Mouse (Mus musculus): ENCODE data around the gene Aldh3b2. TPM values are rescaled to one million over a fixed set of nuclear protein-coding genes. Genes with fewer than 3 reads are reported as not detected.
"Not testable (repeated sequence)": the region's sequence is repeated elsewhere in the genome, so short reads cannot be mapped to it uniquely, and the experiment has no call there.

The Aldh3b2 gene
- total and polyA plus RNA-seq, 2 experiments: 0.48 TPM; not detected in 1

DNA sequence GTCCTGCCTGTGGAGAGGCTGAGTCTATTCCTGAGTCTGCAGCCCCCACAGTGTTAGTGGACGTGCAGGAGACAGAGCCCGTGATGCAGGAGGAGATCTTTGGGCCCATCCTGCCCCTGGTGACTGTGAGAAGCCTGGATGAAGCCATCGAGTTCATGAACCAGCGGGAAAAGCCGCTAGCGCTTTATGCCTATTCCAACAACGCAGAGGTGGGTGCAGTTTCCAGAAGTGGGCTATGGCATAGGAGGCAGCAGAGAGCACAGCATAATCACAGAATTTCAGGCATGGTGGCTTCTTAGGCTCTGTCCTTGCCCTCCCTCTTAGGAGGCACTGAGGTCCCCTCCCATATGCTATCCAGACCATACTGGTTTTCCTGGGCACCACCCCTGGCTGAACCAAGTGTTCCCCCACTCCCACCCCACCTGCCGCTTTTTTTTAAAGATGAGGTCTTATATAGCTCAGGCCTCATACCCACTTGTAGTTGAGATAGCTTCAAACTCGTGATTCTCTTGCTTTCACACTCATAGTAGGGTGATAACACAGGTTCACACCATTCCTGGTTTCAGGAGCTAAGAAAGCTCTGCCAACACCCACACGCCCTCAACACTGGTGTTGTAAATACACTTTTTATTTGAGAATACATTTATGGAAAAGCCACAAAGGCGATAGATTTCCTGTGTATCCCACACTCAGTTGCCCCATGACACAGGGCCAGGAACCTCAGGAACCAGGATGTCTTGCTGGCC is 5.6 kb upstream of the Aldh3b2 start:
- Histone ChIP-seq H3K27me3 (ENCODE audit: control insufficient read depth, insufficient read depth, low read length) (no peaks in the 10 kb centered on the region), H3K27ac (replicated peaks; ENCODE audit: insufficient read depth, low read depth, low read length) (no peak overlapping the region), H3K36me3 (ENCODE audit: control insufficient read depth, insufficient read depth, low read length) (no peaks in the 10 kb centered on the region), H3K9ac (ENCODE audit: low read depth, low read length) (no peak overlapping the region), H3K4me1 (ENCODE audit: control insufficient read depth, insufficient read depth, low read length) (no peaks in the 10 kb centered on the region), H3K4me3 (ENCODE audit: insufficient read depth, low read depth, low read length) (no peak overlapping the region), H3K79me2 (ENCODE audit: control insufficient read depth, insufficient read depth, low read length) (no peaks in the 10 kb centered on the region)
- 80% methylated on average over 11 of the region's 11 CpGs for WGBS
- no peak for TF ChIP-seq POLR2A (IDR thresholded peaks at IDR 0.05; ENCODE audit: extremely low read depth, insufficient read depth, low read length)
- TF ChIP-seq CTCF (IDR thresholded peaks at IDR 0.05; ENCODE audit: low read depth, low read length): no peak
- DNase-seq (ENCODE audit: extremely low read depth, low read depth, low spot score): no peak

DNA sequence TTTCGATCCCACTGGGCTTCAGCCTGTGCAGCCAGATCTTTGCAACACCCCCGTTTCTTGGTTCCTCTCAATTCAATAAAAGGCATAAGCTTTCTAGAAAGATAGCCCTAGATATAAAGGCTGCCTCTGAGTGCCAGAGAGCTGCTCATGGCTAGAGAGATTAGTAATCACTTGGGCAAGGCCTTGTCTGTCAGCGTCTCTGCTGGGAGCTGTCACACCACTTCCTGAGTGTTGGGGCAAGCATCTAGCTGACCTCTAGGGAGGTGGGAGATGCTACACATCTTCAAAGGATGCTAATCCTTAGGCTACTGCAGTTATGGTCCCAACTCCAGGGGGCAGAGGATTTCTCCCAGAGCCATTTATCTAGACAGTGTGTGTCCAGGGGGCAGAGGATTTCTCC is 4.9 kb upstream of the Aldh3b2 start:
- no peak for DNase-seq (ENCODE audit: extremely low read depth, low read depth, low spot score)
- Histone ChIP-seq H3K27me3 (ENCODE audit: control insufficient read depth, insufficient read depth, low read length) (no peaks in the 10 kb centered on the region), H3K27ac (replicated peaks; ENCODE audit: insufficient read depth, low read depth, low read length) (no peak overlapping the region), H3K4me3 (ENCODE audit: insufficient read depth, low read depth, low read length) (no peak overlapping the region), H3K79me2 (ENCODE audit: control insufficient read depth, insufficient read depth, low read length) (no peaks in the 10 kb centered on the region), H3K4me1 (ENCODE audit: control insufficient read depth, insufficient read depth, low read length) (no peaks in the 10 kb centered on the region), H3K36me3 (ENCODE audit: control insufficient read depth, insufficient read depth, low read length) (no peaks in the 10 kb centered on the region), H3K9ac (ENCODE audit: low read depth, low read length) (no peak overlapping the region)
- no peak for TF ChIP-seq CTCF (IDR thresholded peaks at IDR 0.05; ENCODE audit: low read depth, low read length)
- no peak for TF ChIP-seq POLR2A (IDR thresholded peaks at IDR 0.05; ENCODE audit: extremely low read depth, insufficient read depth, low read length)
- 88% methylated on average over 3 of the region's 3 CpGs for WGBS

- H3K27ac ChIP-seq (replicated peaks; ENCODE audit: insufficient read depth, low read depth, low read length); DNase-seq (ENCODE audit: extremely low read depth, low read depth, low spot score); H3K4me1 ChIP-seq (ENCODE audit: control insufficient read depth, insufficient read depth, low read length); H3K27me3 ChIP-seq (ENCODE audit: control insufficient read depth, insufficient read depth, low read length); H3K9ac ChIP-seq (ENCODE audit: low read depth, low read length); H3K4me3 ChIP-seq (ENCODE audit: insufficient read depth, low read depth, low read length); H3K36me3 ChIP-seq (ENCODE audit: control insufficient read depth, insufficient read depth, low read length); H3K79me2 ChIP-seq (ENCODE audit: control insufficient read depth, insufficient read depth, low read length): not testable (repeated sequence)
- 91% methylated on average over 6 of the region's 6 CpGs for WGBS
These were observed 2.5 kb downstream of the Aldh3b2 start for GRCm38 (mm10) chr19:3974608-3975007.

DNA sequence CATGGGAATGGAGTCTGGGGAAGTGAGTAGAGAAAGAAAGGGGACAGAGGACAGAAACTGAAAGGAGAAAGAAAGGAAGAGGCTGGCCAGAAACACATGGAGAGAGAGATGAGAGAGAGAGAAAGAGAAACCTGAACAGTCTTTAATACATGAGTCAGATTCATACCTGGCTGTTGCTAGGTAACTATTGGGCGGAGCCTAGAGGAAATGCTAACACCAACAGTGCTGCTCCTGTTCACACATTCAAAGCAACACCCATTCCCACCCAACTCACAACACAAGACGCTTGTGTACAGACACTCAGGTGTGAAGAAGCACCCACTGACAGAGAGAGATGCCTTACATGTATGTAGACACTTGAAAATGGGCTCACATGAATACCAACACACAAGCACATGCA is 3.7 kb downstream of the Aldh3b2 start:
- Histone ChIP-seq H3K27ac (replicated peaks; ENCODE audit: insufficient read depth, low read depth, low read length) (no peak overlapping the region), H3K4me1 (ENCODE audit: control insufficient read depth, insufficient read depth, low read length) (no peaks in the 10 kb centered on the region), H3K27me3 (ENCODE audit: control insufficient read depth, insufficient read depth, low read length) (no peaks in the 10 kb centered on the region), H3K4me3 (ENCODE audit: insufficient read depth, low read depth, low read length) (no peak overlapping the region), H3K79me2 (ENCODE audit: control insufficient read depth, insufficient read depth, low read length) (no peaks in the 10 kb centered on the region), H3K9ac (ENCODE audit: low read depth, low read length) (no peak overlapping the region), H3K36me3 (ENCODE audit: control insufficient read depth, insufficient read depth, low read length) (no peaks in the 10 kb centered on the region)
- TF ChIP-seq CTCF (IDR thresholded peaks at IDR 0.05; ENCODE audit: low read depth, low read length) (no peak), POLR2A (IDR thresholded peaks at IDR 0.05; ENCODE audit: extremely low read depth, insufficient read depth, low read length) (no peak)
- no peak for DNase-seq (ENCODE audit: extremely low read depth, low read depth, low spot score)
- 90% methylated on average over 2 of the region's 2 CpGs for WGBS

DNA sequence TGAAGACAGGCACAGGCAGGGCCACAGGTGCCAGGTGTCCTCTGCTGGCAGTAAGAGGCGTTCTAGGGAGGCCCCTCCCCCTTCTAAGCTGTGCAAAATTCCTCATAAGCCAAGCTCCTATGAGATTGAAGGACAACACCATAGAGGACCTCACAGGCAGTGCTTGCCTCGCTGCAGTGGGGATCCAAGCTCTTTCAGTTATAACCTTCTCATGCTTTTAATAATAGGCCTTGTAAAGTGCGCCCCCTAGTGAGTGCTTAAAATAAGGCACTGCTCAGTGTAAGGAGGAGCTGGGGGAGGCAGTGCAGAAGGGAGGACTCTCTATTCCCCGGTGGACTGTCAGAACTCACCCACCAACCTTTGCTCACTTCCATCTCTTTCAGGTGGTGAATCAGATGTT is 8.2 kb downstream of the Aldh3b2 start:
- Histone ChIP-seq H3K27me3 (ENCODE audit: control insufficient read depth, insufficient read depth, low read length) (no peaks in the 10 kb centered on the region), H3K9ac (ENCODE audit: low read depth, low read length) (no peak overlapping the region), H3K4me1 (ENCODE audit: control insufficient read depth, insufficient read depth, low read length) (peaks cover 10% of the 10 kb centered on the region), H3K27ac (replicated peaks; ENCODE audit: insufficient read depth, low read depth, low read length) (no peak overlapping the region), H3K36me3 (ENCODE audit: control insufficient read depth, insufficient read depth, low read length) (no peaks in the 10 kb centered on the region), H3K4me3 (ENCODE audit: insufficient read depth, low read depth, low read length) (no peak overlapping the region), H3K79me2 (ENCODE audit: control insufficient read depth, insufficient read depth, low read length) (no peaks in the 10 kb centered on the region)
- TF ChIP-seq POLR2A (IDR thresholded peaks at IDR 0.05; ENCODE audit: extremely low read depth, insufficient read depth, low read length) (no peak), CTCF (IDR thresholded peaks at IDR 0.05; ENCODE audit: low read depth, low read length) (peak; percentile 58)
- WGBS: 12% methylated on average over 4 of the region's 4 CpGs
- peak; percentile 64 for DNase-seq (ENCODE audit: extremely low read depth, low read depth, low spot score)

DNA sequence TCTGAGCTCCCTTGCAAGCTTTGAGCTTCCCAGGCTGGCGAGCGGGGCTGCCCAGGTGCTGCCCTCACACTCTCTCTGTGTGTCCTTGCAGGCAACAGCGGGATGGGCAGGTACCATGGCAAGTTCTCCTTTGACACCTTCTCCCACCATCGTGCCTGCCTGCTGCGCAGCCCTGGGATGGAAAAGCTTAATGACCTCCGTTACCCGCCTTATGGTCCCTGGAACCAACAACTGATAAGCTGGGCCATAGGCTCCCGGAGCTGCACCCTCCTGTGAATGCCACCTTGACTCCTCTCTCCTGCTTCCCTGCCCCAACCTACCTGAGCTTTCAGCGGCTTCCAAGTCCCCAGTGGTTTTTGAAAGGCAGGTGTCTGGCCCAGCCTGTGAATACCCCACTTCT is 8.8 kb downstream of the Aldh3b2 start:
- no peak overlapping the region for H3K27ac ChIP-seq (replicated peaks; ENCODE audit: insufficient read depth, low read depth, low read length)
- H3K4me3 ChIP-seq (ENCODE audit: insufficient read depth, low read depth, low read length): no peak overlapping the region
- no peak for TF ChIP-seq CTCF (IDR thresholded peaks at IDR 0.05; ENCODE audit: low read depth, low read length)
- no peak for TF ChIP-seq POLR2A (IDR thresholded peaks at IDR 0.05; ENCODE audit: extremely low read depth, insufficient read depth, low read length)
- DNase-seq (ENCODE audit: extremely low read depth, low read depth, low spot score): no peak
- H3K9ac ChIP-seq (ENCODE audit: low read depth, low read length): no peak overlapping the region
- H3K27me3 ChIP-seq (ENCODE audit: control insufficient read depth, insufficient read depth, low read length): no peaks in the 10 kb centered on the region
- no peaks in the 10 kb centered on the region for H3K79me2 ChIP-seq (ENCODE audit: control insufficient read depth, insufficient read depth, low read length)
- no peaks in the 10 kb centered on the region for H3K36me3 ChIP-seq (ENCODE audit: control insufficient read depth, insufficient read depth, low read length)
- peaks cover 16% of the 10 kb centered on the region for H3K4me1 ChIP-seq (ENCODE audit: control insufficient read depth, insufficient read depth, low read length)
- WGBS: 89% methylated on average over 9 of the region's 9 CpGs
